Mouse (Mus musculus): Measurements from ENCODE around the gene Sod3.

Gene Sod3

DNA sequence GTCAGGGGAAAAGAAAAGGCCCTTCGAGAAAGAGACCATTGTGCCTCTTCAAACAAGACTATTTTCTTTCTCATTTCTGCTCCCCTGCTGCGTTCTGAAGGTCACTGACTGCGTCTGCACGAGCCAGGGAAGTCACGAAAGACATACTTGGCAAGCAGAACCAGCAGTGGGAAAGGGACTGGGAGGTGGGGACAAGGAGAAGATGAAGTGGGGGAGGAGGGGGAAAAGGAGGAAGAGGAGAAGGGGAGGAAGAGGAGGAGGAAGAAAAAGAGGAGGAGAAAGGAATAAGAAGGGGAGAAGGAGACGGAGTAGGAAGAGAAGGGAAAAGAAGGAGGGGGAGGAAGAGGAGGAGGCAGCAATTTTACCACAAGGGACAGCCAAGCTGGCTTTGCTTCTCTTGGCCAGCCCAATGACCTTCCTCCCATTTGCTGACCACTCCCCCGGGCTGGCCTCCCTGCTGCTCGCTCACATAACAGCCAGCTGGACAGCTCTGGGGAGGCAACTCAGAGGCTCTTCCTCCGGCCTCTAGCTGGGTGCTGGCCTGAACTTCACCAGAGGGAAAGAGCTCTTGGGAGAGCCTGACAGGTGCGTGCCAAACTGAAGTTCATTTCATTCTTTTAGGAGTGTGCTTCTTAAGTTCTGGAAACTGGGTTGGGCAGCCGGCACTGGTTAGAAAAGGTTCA lies at the start of gene Sod3:
Gene Sod3, plus strand, starts transcription at position 324 of the 683 bp plus-strand sequence.
- DNase-seq = peak; percentile 85 to 86

DNA sequence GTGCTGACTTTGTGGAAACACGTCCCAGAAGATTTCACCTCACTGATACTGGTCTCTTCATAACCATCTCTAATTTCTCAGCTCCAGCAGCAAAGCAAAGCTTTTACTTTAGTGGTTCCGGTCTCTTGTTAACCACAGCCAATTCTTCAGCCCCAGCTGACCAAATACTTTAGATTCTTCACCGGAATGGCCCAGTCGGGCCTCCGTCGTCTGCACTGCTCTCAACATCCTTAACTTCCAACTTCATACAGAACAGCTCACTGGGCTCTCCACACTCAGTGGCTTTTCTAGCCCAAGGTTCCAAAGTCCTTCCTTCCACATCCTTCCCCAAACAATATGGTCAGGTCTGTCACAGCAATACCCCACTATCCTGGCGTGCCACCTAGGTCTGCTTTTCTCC lies 46.7 kb upstream of the Sod3 start:
- peak in 1 of 2 experiments; percentile 6 for DNase-seq

DNA sequence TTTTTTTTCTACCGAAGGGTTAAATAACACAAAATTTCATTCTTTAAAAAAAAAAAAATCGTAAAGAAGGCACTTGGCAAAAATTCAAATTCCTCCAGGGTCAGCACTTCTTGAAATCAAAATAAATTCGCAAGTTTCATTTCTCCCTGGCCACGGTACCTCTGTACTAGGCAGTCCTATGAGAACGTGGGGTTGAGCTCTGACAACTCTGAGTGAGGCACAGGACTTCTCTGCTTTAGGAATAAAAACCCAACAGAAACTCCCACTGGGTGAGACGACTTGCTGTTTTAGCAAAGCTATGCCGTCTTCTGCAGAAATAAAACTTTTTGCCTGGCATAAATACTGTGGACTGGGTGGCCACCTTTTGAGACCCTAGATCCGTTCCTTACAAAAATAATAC lies 44.1 kb upstream of the Sod3 start:
- no peak for DNase-seq

DNA sequence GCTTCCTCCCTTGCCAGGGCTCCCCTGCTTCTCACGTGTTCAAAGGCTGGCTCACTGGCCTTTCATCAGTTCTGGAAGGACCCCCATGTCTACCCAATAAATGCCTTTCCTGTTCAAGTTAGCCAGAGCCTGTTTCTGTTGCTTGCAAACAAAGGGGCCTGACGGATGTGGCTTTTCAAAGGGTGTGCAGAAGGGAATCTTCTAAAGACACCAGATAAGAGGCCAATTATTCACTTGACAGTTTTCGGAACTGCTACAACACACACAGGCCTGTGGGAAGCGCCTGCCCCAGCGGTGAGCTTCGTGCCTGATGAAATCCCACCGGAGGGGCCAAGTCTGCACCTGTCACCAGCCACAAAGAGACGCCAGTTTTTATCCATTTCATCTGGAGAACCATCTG lies 31.5 kb upstream of the Sod3 start:
- no peak for DNase-seq

DNA sequence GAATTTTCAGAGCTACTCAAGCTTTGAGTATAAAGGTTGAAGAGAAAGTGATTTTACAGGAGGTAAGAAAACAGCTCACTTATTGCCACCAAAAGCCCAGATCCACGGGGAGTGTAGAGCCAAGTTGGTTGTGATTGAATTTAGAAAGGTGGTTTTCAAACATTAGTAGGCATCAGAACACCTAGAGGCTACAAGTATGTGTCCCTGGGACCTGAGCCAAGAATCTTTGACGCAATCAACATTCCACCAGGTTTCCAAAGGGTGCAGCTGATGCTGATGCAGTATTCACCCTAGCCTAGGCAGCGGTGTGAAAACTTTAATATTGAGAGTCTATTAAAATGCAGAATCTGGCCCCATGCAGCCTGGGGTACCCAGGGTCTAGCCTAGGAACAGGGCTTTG lies 28.0 kb upstream of the Sod3 start:
- peak; percentile 59 to 67 for DNase-seq

DNA sequence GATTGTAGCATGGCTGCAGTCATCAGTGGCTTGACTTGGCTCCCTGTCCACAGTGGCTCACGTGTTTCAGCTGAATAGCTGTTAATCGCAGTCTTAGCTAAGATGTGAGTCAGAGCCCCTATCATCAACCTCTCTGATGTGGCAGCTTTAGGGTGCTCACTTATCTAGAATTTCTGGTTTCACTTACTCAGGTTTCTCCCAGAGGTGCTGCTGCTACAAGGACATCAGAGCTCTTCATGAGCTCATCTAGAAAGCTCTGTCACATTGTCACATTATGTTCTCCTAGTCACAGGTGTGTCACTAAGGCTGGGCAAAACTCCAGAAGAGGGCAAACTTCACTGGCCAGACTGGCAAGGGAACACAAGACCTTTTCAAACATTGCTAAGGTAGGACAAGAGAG lies 24.5 kb upstream of the Sod3 start:
- DNase-seq = peak in 1 of 2 experiments; percentile 36

DNA sequence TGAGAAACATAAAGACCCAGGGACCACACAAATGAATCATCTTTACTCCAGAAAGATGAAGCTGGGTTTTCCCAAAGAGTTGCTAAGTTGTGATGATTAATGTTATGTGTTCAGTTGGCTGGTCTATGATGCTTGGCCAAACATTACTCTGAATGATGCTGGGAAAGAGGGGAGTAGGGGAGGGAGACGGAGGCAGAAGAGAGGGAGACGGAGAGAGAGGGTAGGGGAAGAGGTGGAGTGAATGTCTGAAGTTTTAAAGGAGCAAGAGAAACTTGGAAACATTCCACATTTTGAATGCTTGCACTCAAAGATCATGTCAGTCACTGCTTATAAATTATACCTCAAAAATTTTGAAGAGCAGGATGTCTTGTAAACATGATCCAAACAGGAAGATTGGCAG lies 16.7 kb upstream of the Sod3 start:
- DNase-seq = no peak

DNA sequence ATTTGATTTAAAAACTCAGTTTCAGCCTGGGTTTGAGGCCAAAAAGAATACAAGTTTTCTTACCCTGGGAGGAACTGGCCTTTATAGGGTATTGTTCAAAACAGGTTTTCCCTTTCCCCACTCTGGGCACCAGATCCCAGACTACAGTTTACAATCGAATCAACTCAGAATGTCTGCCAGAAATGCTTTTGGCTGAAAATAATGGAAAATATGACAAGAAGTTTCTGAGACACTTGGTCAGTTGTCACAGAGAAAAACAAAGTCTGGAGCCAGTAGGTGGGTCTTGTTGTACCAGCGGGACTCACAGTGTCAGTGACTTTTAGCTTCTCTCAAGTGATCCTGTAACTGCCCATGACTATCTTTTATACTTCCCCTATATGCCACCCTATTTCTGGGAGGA lies 13.1 kb upstream of the Sod3 start:
- no peak for DNase-seq

DNA sequence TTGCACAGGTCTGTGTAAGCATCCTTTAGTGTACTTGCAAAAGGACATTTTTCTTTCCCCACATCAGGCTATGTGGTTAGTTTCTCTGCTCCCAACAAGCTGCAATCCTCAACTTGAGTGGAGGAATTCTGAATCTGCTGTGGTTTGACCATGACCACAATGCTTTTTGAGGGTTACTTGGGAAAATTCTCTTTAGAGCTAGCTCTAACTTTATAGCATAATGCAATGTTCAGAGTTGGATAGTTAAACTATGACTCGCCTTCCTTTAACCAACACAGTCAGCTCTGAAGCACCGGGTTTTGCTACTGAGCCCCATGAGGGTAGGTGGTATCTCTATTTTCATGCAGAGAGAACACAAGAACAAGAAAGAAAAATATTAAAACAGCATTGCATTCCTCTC lies 12.0 kb upstream of the Sod3 start:
- DNase-seq = no peak

DNA sequence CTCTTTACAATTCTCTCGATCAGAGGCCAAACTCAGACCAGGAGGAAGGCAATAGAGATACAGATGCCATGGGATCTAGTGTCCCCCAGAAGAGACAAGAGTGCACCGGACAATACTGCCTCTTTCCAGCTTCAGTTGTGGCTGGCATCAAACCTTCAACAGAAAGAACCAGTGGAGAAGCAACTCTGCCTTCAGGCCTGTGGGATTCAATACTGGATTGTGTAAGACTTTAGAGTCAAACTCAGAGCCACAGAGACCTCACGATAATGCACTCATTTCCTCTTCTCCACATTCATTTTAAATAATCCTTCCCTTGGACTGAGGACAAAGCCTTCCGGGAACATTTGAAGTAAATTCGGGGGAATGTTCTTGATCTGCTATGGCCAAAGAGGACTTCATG lies 10.9 kb upstream of the Sod3 start:
- no peak for DNase-seq

DNA sequence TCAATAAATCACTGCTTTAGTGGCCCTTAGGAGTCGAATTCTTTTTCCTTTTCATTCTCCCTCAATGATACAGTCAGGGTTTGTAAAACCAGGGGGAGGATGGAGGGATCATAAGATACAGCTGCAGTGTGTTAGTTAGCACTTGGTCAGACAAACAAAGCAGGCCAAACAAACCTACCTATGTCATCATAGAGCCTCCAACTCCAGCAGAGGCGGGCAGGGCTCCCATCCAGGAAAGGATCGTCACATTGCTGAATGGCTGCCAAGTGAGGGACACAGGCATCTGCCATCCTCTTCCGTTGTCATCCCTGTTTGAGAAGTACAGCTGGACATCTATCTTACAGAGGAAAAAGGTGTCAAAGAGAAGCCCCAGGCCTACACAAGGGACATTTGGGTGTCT lies 9.2 kb upstream of the Sod3 start:
- no peak for DNase-seq

DNA sequence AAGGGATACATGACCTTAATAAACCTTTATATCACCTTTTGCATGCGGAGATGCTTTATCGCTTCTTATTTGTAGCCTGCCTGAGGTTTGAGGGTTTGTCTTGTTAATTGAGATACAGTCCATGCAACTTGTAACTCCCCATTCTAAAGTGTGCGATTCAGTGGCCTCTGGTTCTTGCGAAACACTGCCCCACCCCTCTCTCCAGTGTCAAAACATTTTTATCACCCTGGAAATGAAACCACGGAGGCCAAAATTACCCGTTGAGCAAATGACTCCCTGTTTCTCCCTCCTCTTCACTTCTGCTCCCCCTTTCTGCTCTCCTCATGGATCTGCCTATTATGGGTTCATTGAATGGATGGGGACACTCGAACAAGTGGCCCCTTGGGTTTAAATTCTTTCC lies 8.0 kb upstream of the Sod3 start:
- DNase-seq = no peak

DNA sequence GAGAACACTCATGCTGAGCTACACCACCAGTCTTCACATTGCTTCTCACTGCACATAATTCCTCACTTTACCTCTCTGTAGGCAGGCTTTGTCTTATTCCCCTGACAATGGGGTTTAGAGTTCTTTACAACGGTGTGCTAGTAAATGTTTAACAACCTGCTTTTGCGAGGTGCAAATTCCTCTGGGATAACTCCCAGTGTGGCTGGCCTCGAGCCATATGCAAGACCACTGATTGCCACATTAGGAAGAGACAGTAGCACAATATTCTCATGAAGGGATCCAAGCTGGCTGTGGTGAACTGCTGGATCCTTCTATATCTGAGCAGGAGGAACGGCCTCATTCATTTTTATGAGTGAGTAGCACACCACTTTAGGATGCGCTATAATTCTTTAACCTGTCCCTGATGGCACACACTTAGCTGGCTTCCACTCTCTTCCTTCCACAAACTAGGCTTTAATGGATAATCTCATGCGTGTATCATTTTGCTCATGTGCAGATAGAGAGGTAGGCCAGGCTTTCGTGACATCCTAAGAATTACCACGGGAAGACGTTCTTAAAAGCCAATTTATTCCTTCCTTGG lies 6.3 kb upstream of the Sod3 start:
- DNase-seq = peak; percentile 35 to 48

DNA sequence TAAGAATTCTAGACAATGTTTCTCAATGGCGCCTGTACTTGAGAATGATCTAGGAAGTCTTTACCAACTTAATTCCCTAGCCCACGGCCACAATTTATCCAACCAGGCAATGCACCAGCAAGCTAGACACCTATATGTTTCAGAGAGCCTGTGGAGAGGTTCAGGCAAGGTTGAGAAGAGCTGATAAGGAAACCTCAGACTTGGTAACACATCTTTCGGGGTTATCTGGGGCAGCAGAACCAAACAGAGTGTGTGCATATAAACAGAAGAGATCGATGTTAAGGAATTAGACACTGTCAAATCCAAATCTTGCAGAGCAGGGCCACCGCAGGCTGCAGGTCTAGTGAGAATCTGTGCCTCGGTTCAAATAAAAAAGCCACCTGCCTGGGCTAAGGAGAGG lies 5.5 kb upstream of the Sod3 start:
- no peak for DNase-seq

DNA sequence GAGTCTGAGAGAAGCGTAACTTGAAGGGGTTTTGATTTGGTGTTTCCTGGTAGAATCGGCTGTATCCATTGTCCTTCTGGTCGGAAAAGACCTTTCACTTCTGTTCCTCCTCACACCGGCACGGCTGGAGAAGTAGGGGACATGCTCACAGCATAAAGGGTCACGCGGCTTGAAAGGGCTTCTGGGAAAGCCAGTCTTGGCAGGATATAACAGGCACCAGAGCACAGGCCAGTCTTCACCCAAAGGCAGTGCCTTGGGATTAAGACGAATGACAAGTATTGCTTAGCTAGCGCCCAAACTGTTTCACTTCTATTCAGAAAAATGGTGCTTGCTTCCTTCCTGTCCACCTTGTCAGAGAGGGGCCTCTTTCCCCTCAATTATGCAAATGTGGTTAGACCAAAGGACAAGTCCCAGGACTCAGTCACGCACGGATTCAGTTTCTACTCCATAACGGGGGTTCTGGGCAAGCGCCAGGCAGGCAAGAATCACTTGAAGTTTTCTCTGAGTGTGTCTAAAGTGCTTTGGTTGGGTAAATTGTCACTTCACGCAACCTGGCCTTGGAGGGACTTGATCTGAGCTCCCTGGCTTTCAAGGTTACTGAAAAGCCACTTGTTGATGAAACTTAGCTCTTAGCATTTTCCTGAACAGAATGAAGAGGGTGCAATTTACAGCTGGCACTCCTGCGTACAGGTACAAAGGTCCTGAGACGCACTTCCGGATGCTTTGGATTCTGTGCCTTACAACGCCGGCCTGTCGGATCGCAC lies 3.1 kb upstream of the Sod3 start:
- peak; percentile 52 to 63 for DNase-seq

DNA sequence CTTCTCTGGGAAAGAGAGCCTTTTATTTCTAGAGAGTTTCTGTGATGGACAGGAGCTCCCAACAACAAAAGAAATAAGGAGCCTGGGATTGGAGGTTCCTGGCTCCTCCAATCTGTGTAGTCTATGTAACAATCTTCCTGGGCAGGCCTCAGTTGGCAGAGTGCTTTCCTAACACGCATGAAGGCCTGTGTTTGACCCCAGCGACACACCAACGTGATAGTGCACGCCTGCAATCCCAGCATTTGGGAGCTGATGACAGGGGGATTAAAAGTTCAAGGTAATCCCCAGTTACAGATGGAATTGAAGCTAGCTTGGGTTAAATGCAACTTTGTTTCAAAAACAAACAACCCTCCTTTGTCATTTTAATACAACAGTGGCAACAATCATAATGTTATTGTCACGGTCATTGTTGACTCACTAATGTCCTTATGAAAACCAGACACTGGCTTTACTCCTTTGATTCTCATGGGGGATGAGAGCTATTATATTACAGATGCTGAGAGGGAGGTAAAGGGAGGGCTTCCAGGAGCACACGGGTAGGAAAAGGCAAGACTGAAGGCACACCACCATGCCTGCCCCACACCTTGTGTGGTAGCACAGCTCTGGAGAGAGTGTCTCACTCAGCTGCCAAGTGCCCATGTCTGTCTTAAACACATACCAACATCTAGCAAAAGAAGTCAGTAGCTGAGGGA lies 669 bp upstream of the Sod3 start:
- no peak for DNase-seq

DNA sequence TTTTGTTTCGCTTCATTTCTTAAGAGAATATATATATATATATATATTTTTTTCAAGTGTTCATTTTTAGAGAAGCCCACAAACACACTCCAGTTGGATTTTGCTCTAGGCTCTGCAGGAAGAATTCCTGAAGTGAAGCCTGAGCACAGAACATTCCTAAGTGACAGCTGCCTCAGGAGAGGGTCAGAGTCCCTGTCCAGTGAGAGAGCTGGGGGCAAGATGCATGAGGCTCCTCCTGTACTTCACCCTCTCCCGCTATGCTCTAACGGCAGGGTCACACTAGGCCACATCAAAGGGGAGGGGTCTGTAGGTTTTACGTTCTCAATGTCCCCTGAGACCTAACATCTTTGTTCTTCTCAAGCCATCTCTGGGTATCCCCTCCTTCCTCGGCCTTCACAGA lies 930 bp downstream of the Sod3 start:
- peak; percentile 62 to 75 for DNase-seq

DNA sequence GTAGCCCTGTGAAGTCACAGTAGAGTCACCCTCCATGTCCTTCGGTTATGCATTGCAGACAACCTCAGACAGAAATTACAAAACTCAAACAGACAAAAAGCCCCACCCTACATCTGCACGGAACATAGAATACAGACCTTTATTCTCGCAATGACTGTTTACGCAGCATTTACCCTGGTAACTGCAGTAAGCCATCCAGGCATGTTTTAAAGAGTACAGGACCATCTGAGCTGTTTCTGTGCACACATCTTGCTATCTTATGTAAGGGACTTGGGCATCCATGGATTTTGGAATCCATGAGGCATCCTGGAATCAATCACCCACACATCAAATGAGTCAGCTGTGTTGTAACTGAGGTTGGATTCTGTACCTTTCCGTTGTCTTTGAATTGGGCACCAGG lies 2.3 kb downstream of the Sod3 start:
- no peak for DNase-seq

DNA sequence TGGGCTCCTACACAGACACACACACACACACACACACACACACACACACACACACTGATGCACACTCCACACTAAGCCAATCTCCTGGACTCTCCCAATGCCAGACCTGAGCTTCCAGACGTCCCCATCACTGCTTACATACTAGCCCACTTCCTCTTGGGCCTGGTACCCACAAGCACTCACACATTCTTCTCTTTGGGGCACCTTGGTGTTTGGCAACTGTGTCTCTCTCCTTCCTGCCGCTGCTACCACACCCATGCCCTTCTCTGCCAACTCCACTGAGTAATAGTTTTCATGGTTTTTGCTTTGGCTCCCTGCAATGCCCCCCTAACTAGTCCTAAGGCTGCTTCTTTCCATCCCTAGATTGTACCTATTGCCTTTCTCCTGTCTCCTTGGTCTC lies 3.1 kb downstream of the Sod3 start:
- no peak for DNase-seq

DNA sequence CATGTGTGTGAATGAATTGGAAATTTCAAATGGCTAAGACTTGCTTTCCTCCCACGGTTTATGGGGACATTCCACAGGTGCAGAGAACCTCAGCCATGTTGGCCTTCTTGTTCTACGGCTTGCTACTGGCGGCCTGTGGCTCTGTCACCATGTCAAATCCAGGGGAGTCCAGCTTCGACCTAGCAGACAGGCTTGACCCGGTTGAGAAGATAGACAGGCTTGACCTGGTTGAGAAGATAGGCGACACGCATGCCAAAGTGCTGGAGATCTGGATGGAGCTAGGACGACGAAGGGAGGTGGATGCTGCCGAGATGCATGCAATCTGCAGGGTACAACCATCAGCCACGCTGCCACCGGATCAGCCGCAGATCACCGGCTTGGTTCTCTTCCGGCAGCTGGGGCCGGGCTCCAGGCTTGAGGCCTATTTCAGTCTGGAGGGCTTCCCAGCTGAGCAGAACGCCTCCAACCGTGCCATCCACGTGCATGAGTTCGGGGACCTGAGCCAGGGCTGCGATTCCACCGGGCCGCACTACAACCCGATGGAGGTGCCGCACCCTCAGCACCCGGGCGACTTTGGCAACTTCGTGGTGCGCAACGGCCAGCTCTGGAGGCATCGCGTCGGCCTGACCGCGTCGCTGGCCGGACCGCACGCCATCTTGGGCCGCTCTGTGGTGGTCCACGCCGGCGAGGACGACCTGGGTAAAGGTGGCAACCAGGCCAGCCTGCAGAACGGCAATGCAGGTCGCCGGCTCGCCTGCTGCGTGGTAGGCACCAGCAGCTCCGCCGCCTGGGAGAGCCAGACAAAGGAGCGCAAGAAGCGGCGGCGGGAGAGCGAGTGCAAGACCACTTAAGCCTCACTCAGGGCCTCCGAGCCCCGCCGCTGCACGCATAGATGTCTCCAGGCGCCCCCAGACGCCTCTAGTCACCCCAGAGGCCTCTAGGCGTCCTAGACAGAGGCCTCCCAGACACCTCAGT lies 4.6 kb downstream of the Sod3 start:
- DNase-seq = no peak

DNA sequence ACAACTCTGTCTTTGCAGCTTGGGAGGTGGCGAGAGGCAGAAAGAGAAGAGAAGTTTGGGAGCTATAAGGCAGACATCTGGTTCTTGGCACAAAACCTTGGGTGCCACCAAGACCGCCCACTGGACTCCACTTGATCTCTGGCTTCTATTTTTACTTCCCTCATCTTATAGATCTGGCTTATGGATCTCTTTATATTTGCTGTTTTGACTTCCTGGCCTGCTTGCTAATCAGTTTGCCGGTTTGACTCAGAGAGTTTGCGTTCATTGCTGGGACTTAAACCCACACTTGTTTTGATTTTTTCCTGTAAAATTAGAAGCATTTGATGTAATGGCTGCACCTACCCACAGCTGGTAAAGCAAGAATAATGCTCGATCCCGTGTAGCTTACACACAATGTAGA lies 7.3 kb downstream of the Sod3 start:
- no peak for DNase-seq

DNA sequence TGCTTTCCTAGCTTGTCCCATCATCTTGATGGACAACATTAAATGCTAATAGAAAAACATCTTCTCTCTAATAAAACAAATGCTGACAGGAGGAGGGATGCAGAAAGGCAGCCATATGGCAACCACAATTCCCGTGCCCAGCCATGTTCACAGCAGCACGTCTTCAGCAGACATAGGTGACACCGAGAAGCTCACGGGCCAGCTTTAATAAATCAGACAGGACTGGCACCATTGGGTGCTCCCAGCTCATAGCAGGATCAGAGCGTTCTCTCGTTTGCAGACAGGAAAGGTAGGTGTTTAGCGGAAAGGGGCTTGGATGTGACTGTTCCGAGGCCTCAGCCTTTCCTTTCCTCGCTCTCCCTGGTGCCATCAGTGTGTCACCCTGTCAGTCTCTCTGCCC lies 12.3 kb downstream of the Sod3 start:
- DNase-seq = no peak

DNA sequence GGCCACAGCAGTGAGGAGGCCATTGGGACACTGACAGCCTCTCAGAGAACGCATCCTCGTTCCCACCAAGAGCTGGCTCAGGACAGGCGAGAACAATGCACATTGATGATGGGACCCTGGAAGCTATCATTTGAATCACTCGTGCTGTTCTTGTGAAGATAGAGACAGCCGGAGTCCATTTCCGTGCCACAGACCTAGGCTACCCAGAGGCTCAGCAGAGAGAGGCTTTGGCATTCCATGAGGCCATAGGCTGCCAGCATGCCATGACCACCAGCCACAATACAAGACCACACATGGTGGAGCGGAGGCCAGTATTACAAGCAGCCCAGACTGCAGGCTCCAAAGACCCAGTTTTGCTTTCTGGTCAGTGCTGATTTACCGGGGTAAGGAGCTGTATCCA lies 19.2 kb downstream of the Sod3 start:
- no peak for DNase-seq

Data from kidney, adult 8-10 months (tissue).